Mouse (Mus musculus): Measurements from ENCODE around the gene Gm3448.

Gm3448 gene

DNA sequence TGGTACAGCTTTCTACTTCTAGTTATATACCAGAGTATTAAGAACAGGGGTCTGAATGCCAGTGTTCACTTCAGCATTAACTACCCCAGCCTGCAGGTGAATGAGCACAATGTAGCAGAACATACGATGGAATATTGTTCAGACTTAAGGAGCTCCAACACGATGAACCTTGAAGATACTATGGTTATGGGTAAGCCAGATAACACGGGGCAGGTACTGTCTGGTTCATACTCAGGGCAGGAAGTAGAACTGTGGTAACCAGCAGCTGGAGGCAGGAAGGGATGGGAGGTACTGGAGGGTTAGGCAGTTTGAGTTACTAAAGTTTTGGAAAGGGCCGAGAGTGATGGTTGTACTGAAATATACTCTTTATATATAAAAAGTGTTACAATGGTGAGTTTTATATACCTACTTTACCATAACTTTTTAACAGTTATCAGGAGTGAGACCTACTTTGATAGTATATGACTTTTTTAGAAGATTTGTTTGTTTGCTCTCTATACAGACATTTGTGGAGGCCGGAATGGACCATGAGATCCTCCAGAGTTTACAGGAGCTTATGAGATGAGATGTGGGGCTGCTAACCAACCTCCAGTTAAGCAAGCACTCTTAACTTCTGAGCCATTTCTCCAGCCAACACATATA, 82.5 kb downstream of the Gm3448 start:
- DNase-seq = no peak

DNA sequence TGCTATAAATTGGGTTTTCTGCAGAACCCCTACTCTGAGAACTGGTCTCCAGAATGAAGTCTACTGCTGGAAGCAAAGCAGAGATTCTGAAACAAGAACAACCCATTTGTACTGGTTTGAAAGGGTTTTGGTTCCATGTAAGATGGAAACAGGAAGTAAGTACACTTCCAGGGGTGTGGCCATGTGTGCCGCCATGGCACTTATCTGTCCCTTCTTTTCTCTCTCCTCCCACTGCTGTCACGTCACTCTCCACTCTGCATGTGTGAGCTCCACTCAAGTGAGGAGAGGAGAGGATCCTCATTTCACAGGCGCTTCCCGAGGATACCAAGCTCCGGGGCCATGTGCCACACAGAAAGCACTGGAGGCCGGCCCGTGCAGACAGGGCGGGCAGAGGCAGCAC, 87.9 kb downstream of the Gm3448 start:
- DNase-seq = no peak

DNA sequence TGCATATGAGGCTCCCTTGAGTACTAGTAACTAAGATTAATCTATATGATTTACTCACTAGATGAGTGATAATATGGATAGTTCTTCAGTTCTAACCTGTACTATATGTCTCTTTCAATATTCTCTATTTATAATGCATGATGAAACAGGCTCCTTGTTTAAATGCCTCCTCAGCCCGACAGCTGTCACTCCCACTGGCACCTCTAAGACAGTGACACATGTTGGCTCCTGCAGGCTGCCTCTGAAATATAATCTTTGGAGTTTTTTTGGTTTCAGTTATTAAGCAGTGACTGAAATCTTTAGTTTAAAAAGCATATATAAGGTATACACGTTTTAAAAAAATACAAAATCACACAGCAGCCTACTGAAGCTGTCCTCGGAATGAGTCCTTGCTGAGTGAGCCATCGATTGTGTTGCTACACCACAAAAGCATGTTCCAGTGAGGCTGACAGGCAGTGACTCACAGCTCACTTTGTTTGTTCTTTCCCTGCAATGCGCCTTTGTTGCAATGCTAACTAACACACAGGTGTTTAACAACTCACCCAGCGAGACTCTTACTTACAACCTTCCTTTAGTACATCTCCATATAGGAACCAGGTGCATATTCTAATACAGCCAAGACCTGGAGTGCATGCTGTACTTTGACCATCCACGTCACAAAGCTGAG, 92.0 kb downstream of the Gm3448 start:
- no peak for DNase-seq
